Mouse (Mus musculus) CH12.LX (cell line): Measurements from ENCODE around the gene Cry1. TPM values are rescaled to one million over a fixed set of nuclear protein-coding genes. Genes with fewer than 3 reads are reported as not detected.
A peak's percentile ranks its signal among the peaks of the same experiment; 100 is the strongest.

ENCODE experiments used
- DNase-seq: peaks from one replicate; pipeline ENCODE4 v3.0.0-alpha.2; 2013; ENCODE audit errors: extremely low read depth
- H3K27ac ChIP-seq: 2 replicates; pipeline ENCODE4 v1.5.1; 2012; ENCODE audit warnings: low read depth, mild to moderate bottlenecking, control low read depth, moderate library complexity; ENCODE audit not compliant: insufficient read depth
- H3K27me3 ChIP-seq: replicated peaks from 2 replicates; pipeline ENCODE3; 2012; ENCODE audit warnings: inconsistent platforms
- H3K36me3 ChIP-seq, 2 experiments: replicated peaks in 1 of 2; 2 replicates each; pipeline versions ENCODE3 to v1.6.1; 2012; ENCODE audit warnings: inconsistent platforms in 1 of 2, low read length in 1 of 2, mild to moderate bottlenecking in 1 of 2, mixed read lengths in 1 of 2, moderate library complexity in 1 of 2; ENCODE audit not compliant: control insufficient read depth in 1 of 2, insufficient read depth in 1 of 2
- H3K4me1 ChIP-seq, 2 experiments: 2 replicates each; pipeline ENCODE4 v1.6.1; 2012; ENCODE audit warnings: inconsistent platforms in 1 of 2, moderate library complexity in 1 of 2; ENCODE audit not compliant: insufficient read depth in 2 of 2, control insufficient read depth in 1 of 2
- H3K4me2 ChIP-seq: 2 replicates; pipeline ENCODE4 v1.6.1; 2012; ENCODE audit warnings: low read depth, mild to moderate bottlenecking, control low read depth; ENCODE audit not compliant: poor library complexity, insufficient read depth, severe bottlenecking
- H3K4me3 ChIP-seq, 3 experiments: fragments of 150-350 bp in 1 of 3; sonication (generic) in 1 of 3; replicated peaks in 1 of 3; 2 replicates each; pipeline versions ENCODE3 to v1.5.1; 2011 to 2012; ENCODE audit warnings: low read depth in 2 of 3, low read length in 2 of 3, mild to moderate bottlenecking in 2 of 3, moderate library complexity in 2 of 3, control low read depth in 1 of 3, improper control_type of control experiment in 1 of 3, inconsistent platforms in 1 of 3, mixed read lengths in 1 of 3; ENCODE audit not compliant: poor library complexity in 1 of 3
- H3K79me2 ChIP-seq: replicated peaks from 2 replicates; pipeline ENCODE4 v1.6.1; 2012; ENCODE audit warnings: mild to moderate bottlenecking, moderate library complexity; ENCODE audit not compliant: control insufficient read depth, poor library complexity, insufficient read depth, severe bottlenecking; ENCODE audit errors: extremely low read depth
- H3K9ac ChIP-seq: 2 replicates; pipeline ENCODE4 v1.6.1; 2012; ENCODE audit warnings: low read depth, mild to moderate bottlenecking, control low read depth, moderate library complexity; ENCODE audit not compliant: insufficient read depth
- H3K9me3 ChIP-seq: replicated peaks from 2 replicates; pipeline ENCODE3; 2012; ENCODE audit warnings: low read length, inconsistent platforms, mixed read lengths
- BHLHE40 ChIP-seq: IDR thresholded peaks from 2 replicates; pipeline ENCODE4 v1.6.1; 2011; ENCODE audit warnings: mild to moderate bottlenecking, low read depth, low read length, improper control_type of control experiment
- CHD1 ChIP-seq: IDR thresholded peaks from 2 replicates; pipeline ENCODE4 v1.6.1; 2012; ENCODE audit warnings: low read depth, low read length, improper control_type of control experiment, inconsistent platforms
- CHD2 ChIP-seq: IDR thresholded peaks from 2 replicates; pipeline ENCODE4 v1.6.1; 2011; ENCODE audit warnings: low read length, improper control_type of control experiment
- CTCF ChIP-seq, 2 experiments: IDR thresholded peaks in 1 of 2; conservative IDR thresholded peaks in 1 of 2; 2 replicates each; pipeline ENCODE4 v1.5.1; 2011 to 2012; ENCODE audit warnings: low read depth in 2 of 2, low read length in 2 of 2, improper control_type of control experiment in 1 of 2, inconsistent platforms in 1 of 2, mild to moderate bottlenecking in 1 of 2, moderate library complexity in 1 of 2
- E2F4 ChIP-seq: IDR thresholded peaks from 2 replicates; pipeline ENCODE4 v1.6.1; 2011; ENCODE audit warnings: low read depth, low read length, improper control_type of control experiment; ENCODE audit not compliant: insufficient replicate concordance
- MAFK ChIP-seq: IDR thresholded peaks from 2 replicates; pipeline ENCODE4 v1.6.1; 2011; ENCODE audit warnings: low read length, improper control_type of control experiment; ENCODE audit not compliant: insufficient replicate concordance
- MAX ChIP-seq: IDR thresholded peaks from 2 replicates; pipeline ENCODE4 v1.6.1; 2011; ENCODE audit warnings: low read length, improper control_type of control experiment
- MAZ ChIP-seq: IDR thresholded peaks from 2 replicates; pipeline ENCODE4 v1.6.1; 2012; ENCODE audit warnings: low read depth, mild to moderate bottlenecking, inconsistent platforms, low read length, improper control_type of control experiment, moderate library complexity
- MEF2A ChIP-seq: IDR thresholded peaks from 2 replicates; pipeline ENCODE4 v1.6.1; 2014; ENCODE audit warnings: low read depth, mild to moderate bottlenecking, inconsistent platforms, low read length, improper control_type of control experiment, borderline replicate concordance
- MXI1 ChIP-seq: IDR thresholded peaks from 2 replicates; pipeline ENCODE4 v1.6.1; 2011; ENCODE audit warnings: mild to moderate bottlenecking, low read depth, low read length, improper control_type of control experiment
- MYC ChIP-seq: IDR thresholded peaks from 2 replicates; pipeline ENCODE4 v1.6.1; 2011; ENCODE audit warnings: low read depth, mild to moderate bottlenecking, improper control_type of control experiment, low read length
- PAX5 ChIP-seq: IDR thresholded peaks from 2 replicates; pipeline ENCODE4 v1.6.1; 2012; ENCODE audit warnings: low read length, inconsistent platforms, mixed read lengths
- POLR2A ChIP-seq: IDR thresholded peaks from 2 replicates; pipeline ENCODE4 v1.6.1; 2011; ENCODE audit warnings: low read depth, mild to moderate bottlenecking, improper control_type of control experiment, low read length
- POLR2AphosphoS2 ChIP-seq: IDR thresholded peaks from 2 replicates; pipeline ENCODE4 v1.6.1; 2011; ENCODE audit warnings: low read depth, low read length, improper control_type of control experiment
- RAD21 ChIP-seq: IDR thresholded peaks from 2 replicates; pipeline ENCODE4 v1.6.1; 2011; ENCODE audit warnings: low read depth, mild to moderate bottlenecking, low read length, improper control_type of control experiment, moderate library complexity
- RCOR1 ChIP-seq: conservative IDR thresholded peaks from 2 replicates; pipeline ENCODE4 v1.6.1; 2012; ENCODE audit warnings: low read depth, mild to moderate bottlenecking, inconsistent platforms, low read length, improper control_type of control experiment
- SIN3A ChIP-seq: IDR thresholded peaks from 2 replicates; pipeline ENCODE4 v1.6.1; 2012; ENCODE audit warnings: low read length, improper control_type of control experiment, inconsistent platforms
- SMC3 ChIP-seq: IDR thresholded peaks from 2 replicates; pipeline ENCODE4 v1.6.1; 2011; ENCODE audit warnings: low read depth, low read length, improper control_type of control experiment
- TCF12 ChIP-seq: IDR thresholded peaks from 2 replicates; pipeline ENCODE4 v1.6.1; 2014; ENCODE audit warnings: low read depth, mild to moderate bottlenecking, inconsistent platforms, low read length, improper control_type of control experiment
- UBTF ChIP-seq: IDR thresholded peaks from 2 replicates; pipeline ENCODE4 v1.6.1; 2012; ENCODE audit warnings: low read depth, mild to moderate bottlenecking, inconsistent platforms, low read length, improper control_type of control experiment, moderate library complexity
- USF1 ChIP-seq: IDR thresholded peaks from 2 replicates; pipeline ENCODE4 v1.6.1; 2014; ENCODE audit warnings: low read depth, mild to moderate bottlenecking, inconsistent platforms, low read length, improper control_type of control experiment
- ZC3H11A ChIP-seq: IDR thresholded peaks from 2 replicates; pipeline ENCODE4 v1.6.1; 2012; ENCODE audit warnings: low read depth, mild to moderate bottlenecking, inconsistent platforms, low read length, improper control_type of control experiment
- ZKSCAN1 ChIP-seq: IDR thresholded peaks from 2 replicates; pipeline ENCODE4 v1.6.1; 2012; ENCODE audit warnings: low read depth, inconsistent platforms, low read length, improper control_type of control experiment, borderline replicate concordance
- ZMIZ1 ChIP-seq: IDR thresholded peaks from 2 replicates; pipeline ENCODE4 v1.6.1; 2012; ENCODE audit warnings: low read depth, mild to moderate bottlenecking, inconsistent platforms, low read length, improper control_type of control experiment
- ZNF384 ChIP-seq: IDR thresholded peaks from 2 replicates; pipeline ENCODE4 v1.6.1; 2012; ENCODE audit warnings: low read depth, low read length, improper control_type of control experiment, inconsistent platforms
- dilution Hi-C: fragments of 300-500 bp; cut with MboI; formaldehyde crosslinking; loops from 2 replicates; pipeline ENCODE4 v1.14.3; 2020; ENCODE audit warnings: low sequenced_read_pairs; ENCODE audit not compliant: extremely low pct_unique_long_range_greater_than_20kb, extremely low pct_ligation_motif_present
- in situ Hi-C: fragments of 300-500 bp; cut with MboI; formaldehyde crosslinking; loops from 3 replicates; pipeline ENCODE4 v1.14.3; 2019; ENCODE audit warnings: low sequenced_read_pairs, low pct_ligation_motif_present, low pct_unique_long_range_greater_than_20kb, mixed read lengths
- polyA plus RNA-seq: library from polyadenylated mRNA; unstranded; fragments of >175 nt; gene quantifications from 2 replicates; pipeline ENCODE4 v1.2.1, GENCODE M21; 2012; ENCODE audit warnings: low read depth; ENCODE audit not compliant: insufficient read length
- total RNA-seq, 2 experiments: library from RNA; depleted of rRNA; stranded (reverse); fragments of 300-350 nt in 1 of 2; fragments of >200 nt in 1 of 2; gene quantifications; 2 replicates each; pipeline ENCODE4 v1.2.3; 2012 to 2014

Gene Cry1
- total and polyA plus RNA-seq, 3 experiments = 16.3 to 19.8 (median 17.1) TPM

- Histone ChIP-seq H3K4me2 (no peak overlapping the region), H3K27ac (no peak overlapping the region), H3K9ac (no peak overlapping the region)
- in situ Hi-C loops (loop anchor here (5.0 to 10.0 kb wide), 2 partner anchors 233 to 431 kb away; no protein-coding TSS in a partner anchor), dilution Hi-C loops (no loop called here)
- no peak for TF ChIP-seq CTCF (conservative IDR thresholded peaks at IDR 0.05 in 1 of 2, IDR thresholded peaks at IDR 0.05 in 1 of 2; ENCODE audit: low read depth in 2 of 2, low read length in 2 of 2)
- no peak for TF ChIP-seq MYC
- TF ChIP-seq MAFK = no peak
- TF ChIP-seq MEF2A = no peak
- TF ChIP-seq BHLHE40 = no peak
- TF ChIP-seq RAD21 = no peak
- no peak for TF ChIP-seq POLR2AphosphoS2
- TF ChIP-seq MAX = no peak
- no peak for TF ChIP-seq ZNF384
- no peak for TF ChIP-seq ZC3H11A
- TF ChIP-seq TCF12 = no peak
- no peak for TF ChIP-seq POLR2A
- no peak for TF ChIP-seq ZMIZ1
- TF ChIP-seq CHD2 = no peak
- no peak for TF ChIP-seq PAX5
- no peak for TF ChIP-seq UBTF
- no peak for TF ChIP-seq SIN3A
- TF ChIP-seq MXI1 = no peak
- TF ChIP-seq, all 38 proteins: peak for 0
- Histone ChIP-seq H3K79me2 (no peaks in the 10 kb centered on the region), H3K9me3 (no peaks in the 10 kb centered on the region), H3K27me3 (no peaks in the 10 kb centered on the region), H3K4me1 (peaks cover 3 to 5% of the 10 kb centered on the region in 2 experiments; a peak in 2 of 4 replicates), H3K36me3 (no peaks in the 10 kb centered on the region), H3K4me3 (no peak overlapping the region)
- DNase-seq = no peak
Measured at GRCm38 (mm10) chr10:85221771-85222050, 36.8 kb upstream of the Cry1 start.

- Histone ChIP-seq H3K4me2 (peak overlapping the region; percentile 33), H3K27ac (no peak overlapping the region), H3K79me2 (no peaks in the 10 kb centered on the region), H3K4me3 (no peak overlapping the region), H3K36me3 (no peaks in the 10 kb centered on the region), H3K9ac (no peak overlapping the region), H3K4me1 (peaks cover 3 to 5% of the 10 kb centered on the region in 2 experiments; a peak in 2 of 4 replicates), H3K27me3 (no peaks in the 10 kb centered on the region), H3K9me3 (no peaks in the 10 kb centered on the region)
- DNase-seq = peak; percentile 86
- peak; percentile 43; the same call in 1 of the 2 replicates for TF ChIP-seq MXI1
- TF ChIP-seq MAZ = no peak
- peak; percentile 51; the same call in 1 of the 2 replicates for TF ChIP-seq MYC
- TF ChIP-seq E2F4 = no peak
- TF ChIP-seq USF1 = no peak
- TF ChIP-seq CHD1 = no peak
- no peak for TF ChIP-seq ZKSCAN1
- peak; percentile 95 for TF ChIP-seq SMC3
- TF ChIP-seq ZC3H11A = peak; percentile 89
- no peak for TF ChIP-seq BHLHE40
- peak; percentile 78 to 98; a peak in 3 of 4 replicates for TF ChIP-seq CTCF (conservative IDR thresholded peaks at IDR 0.05 in 1 of 2, IDR thresholded peaks at IDR 0.05 in 1 of 2; ENCODE audit: low read depth in 2 of 2, low read length in 2 of 2)
- no peak for TF ChIP-seq RCOR1
- peak; percentile 100 for TF ChIP-seq RAD21
- in situ Hi-C loops (loop anchor here (5.0 to 10.0 kb wide), 2 partner anchors 234 to 431 kb away; no protein-coding TSS in a partner anchor), dilution Hi-C loops (no loop called here)
Measured at GRCm38 (mm10) chr10:85220918-85221770, 36.3 kb upstream of the Cry1 start.
